Mouse (Mus musculus): Measurements from ENCODE around the gene Anks1b. TPM values are rescaled to one million over a fixed set of nuclear protein-coding genes. Genes with fewer than 3 reads are reported as not detected.
A peak's percentile ranks its signal among the peaks of the same experiment; 100 is the strongest.

Gene Anks1b
- polyA plus RNA-seq, 1 experiment from 2014 or later, result 0.84 TPM

GRCm38 (mm10) chr10:89855251-89855875, 17.9 kb upstream of the Anks1b start:
- Histone ChIP-seq H3K27me3 (ENCODE audit: control insufficient read depth, insufficient read depth, low read length) (no peaks in the 10 kb centered on the region), H3K9ac (ENCODE audit: low read depth, low read length) (no peak overlapping the region), H3K9me3 (replicated peaks; ENCODE audit: control insufficient read depth, low read length) (no peaks in the 10 kb centered on the region), H3K4me3 (ENCODE audit: low read depth, low read length) (no peak overlapping the region), H3K36me3 (ENCODE audit: control insufficient read depth, insufficient read depth, low read length) (no peaks in the 10 kb centered on the region), H3K27ac (ENCODE audit: low read depth, low read length) (no peak overlapping the region), H3K4me1 (ENCODE audit: control insufficient read depth, insufficient read depth, low read length) (no peaks in the 10 kb centered on the region), H3K4me2 (no peak overlapping the region)
- no peak for ATAC-seq (replicated peaks; ENCODE audit: insufficient number of reproducible peaks, low FRiP score, low TSS enrichment)
- 76% methylated on average over 5 of the region's 5 CpGs for WGBS (ENCODE audit: insufficient replicate concordance)

GRCm38 (mm10) chr10:89856286-89856685, 17.0 kb upstream of the Anks1b start:
- WGBS (ENCODE audit: insufficient replicate concordance), result 87% methylated on average over 7 of the region's 7 CpGs
- Histone ChIP-seq H3K9ac (ENCODE audit: low read depth, low read length) (no peak overlapping the region), H3K9me3 (replicated peaks; ENCODE audit: control insufficient read depth, low read length) (no peaks in the 10 kb centered on the region), H3K27ac (ENCODE audit: low read depth, low read length) (no peak overlapping the region), H3K4me2 (no peak overlapping the region), H3K36me3 (ENCODE audit: control insufficient read depth, insufficient read depth, low read length) (no peaks in the 10 kb centered on the region), H3K27me3 (ENCODE audit: control insufficient read depth, insufficient read depth, low read length) (no peaks in the 10 kb centered on the region), H3K4me3 (ENCODE audit: low read depth, low read length) (no peak overlapping the region), H3K4me1 (ENCODE audit: control insufficient read depth, insufficient read depth, low read length) (no peaks in the 10 kb centered on the region)
- ATAC-seq (replicated peaks; ENCODE audit: insufficient number of reproducible peaks, low FRiP score, low TSS enrichment), result no peak

- WGBS (ENCODE audit: insufficient replicate concordance), result 69% methylated on average over 4 of the region's 4 CpGs
- Histone ChIP-seq H3K36me3 (ENCODE audit: control insufficient read depth, insufficient read depth, low read length) (no peaks in the 10 kb centered on the region), H3K4me1 (ENCODE audit: control insufficient read depth, insufficient read depth, low read length) (0 out of 2 replicates have a peak, but pooled peaks cover under 1% of the 10 kb centered on the region), H3K27me3 (ENCODE audit: control insufficient read depth, insufficient read depth, low read length) (peaks cover 16% of the 10 kb centered on the region), H3K4me2 (no peak overlapping the region), H3K27ac (ENCODE audit: low read depth, low read length) (no peak overlapping the region), H3K9ac (ENCODE audit: low read depth, low read length) (no peak overlapping the region), H3K9me3 (replicated peaks; ENCODE audit: control insufficient read depth, low read length) (no peaks in the 10 kb centered on the region), H3K4me3 (ENCODE audit: low read depth, low read length) (no peak overlapping the region)
- ATAC-seq (replicated peaks; ENCODE audit: insufficient number of reproducible peaks, low FRiP score, low TSS enrichment), result no peak
These were observed 5.1 kb upstream of the Anks1b start for GRCm38 (mm10) chr10:89868211-89868610.

- Histone ChIP-seq H3K27ac (ENCODE audit: low read depth, low read length) (no peak overlapping the region), H3K36me3 (ENCODE audit: control insufficient read depth, insufficient read depth, low read length) (no peaks in the 10 kb centered on the region), H3K4me3 (ENCODE audit: low read depth, low read length) (no peak overlapping the region), H3K9me3 (replicated peaks; ENCODE audit: control insufficient read depth, low read length) (no peaks in the 10 kb centered on the region), H3K4me2 (no peak overlapping the region), H3K4me1 (ENCODE audit: control insufficient read depth, insufficient read depth, low read length) (0 out of 2 replicates have a peak, but pooled peaks cover 3% of the 10 kb centered on the region), H3K27me3 (ENCODE audit: control insufficient read depth, insufficient read depth, low read length) (peaks cover 21% of the 10 kb centered on the region), H3K9ac (ENCODE audit: low read depth, low read length) (no peak overlapping the region)
- no peak for ATAC-seq (replicated peaks; ENCODE audit: insufficient number of reproducible peaks, low FRiP score, low TSS enrichment)
- WGBS (ENCODE audit: insufficient replicate concordance), result 64% methylated on average over 3 of the region's 3 CpGs
These were observed 4.5 kb upstream of the Anks1b start for GRCm38 (mm10) chr10:89868836-89869235.

- no peak overlapping the region for H3K27ac ChIP-seq (ENCODE audit: low read depth, low read length)
- H3K9me3 ChIP-seq (replicated peaks; ENCODE audit: control insufficient read depth, low read length), result no peaks in the 10 kb centered on the region
- no peaks in the 10 kb centered on the region for H3K36me3 ChIP-seq (ENCODE audit: control insufficient read depth, insufficient read depth, low read length)
- H3K9ac ChIP-seq (ENCODE audit: low read depth, low read length), result peak overlapping the region; percentile 43; the same call in 1 of the 2 replicates
- peak overlapping the region; percentile 96 for H3K4me2 ChIP-seq
- ATAC-seq (replicated peaks; ENCODE audit: insufficient number of reproducible peaks, low FRiP score, low TSS enrichment), result peak; percentile 59; the same call in 1 of the 2 replicates
- peaks cover 29% of the 10 kb centered on the region for H3K27me3 ChIP-seq (ENCODE audit: control insufficient read depth, insufficient read depth, low read length)
- under 1% methylated on average over 34 of the region's 56 CpGs for WGBS (ENCODE audit: insufficient replicate concordance)
- H3K4me3 ChIP-seq (ENCODE audit: low read depth, low read length), result peak overlapping the region; percentile 60
- 0 out of 2 replicates have a peak, but pooled peaks cover 3% of the 10 kb centered on the region for H3K4me1 ChIP-seq (ENCODE audit: control insufficient read depth, insufficient read depth, low read length)
These were observed 686 bp upstream of the Anks1b start for GRCm38 (mm10) chr10:89872501-89873145.

GRCm38 (mm10) chr10:89874036-89874435, 727 bp downstream of the Anks1b start:
- ATAC-seq (replicated peaks; ENCODE audit: insufficient number of reproducible peaks, low FRiP score, low TSS enrichment), result no peak
- H3K4me3 ChIP-seq (ENCODE audit: low read depth, low read length), result peak overlapping the region; percentile 60; the same call in 1 of the 2 replicates
- no peak overlapping the region for H3K9ac ChIP-seq (ENCODE audit: low read depth, low read length)
- peak overlapping the region; percentile 96 for H3K4me2 ChIP-seq
- WGBS (ENCODE audit: insufficient replicate concordance), result 11% methylated on average over 8 of the region's 8 CpGs
- H3K36me3 ChIP-seq (ENCODE audit: control insufficient read depth, insufficient read depth, low read length), result no peaks in the 10 kb centered on the region
- 0 out of 2 replicates have a peak, but pooled peaks cover 3% of the 10 kb centered on the region for H3K4me1 ChIP-seq (ENCODE audit: control insufficient read depth, insufficient read depth, low read length)
- no peaks in the 10 kb centered on the region for H3K9me3 ChIP-seq (replicated peaks; ENCODE audit: control insufficient read depth, low read length)
- H3K27me3 ChIP-seq (ENCODE audit: control insufficient read depth, insufficient read depth, low read length), result peaks cover 29% of the 10 kb centered on the region
- H3K27ac ChIP-seq (ENCODE audit: low read depth, low read length), result no peak overlapping the region

GRCm38 (mm10) chr10:89883561-89883960, 10.3 kb downstream of the Anks1b start:
- no peaks in the 10 kb centered on the region for H3K9me3 ChIP-seq (replicated peaks; ENCODE audit: control insufficient read depth, low read length)
- H3K9ac ChIP-seq (ENCODE audit: low read depth, low read length), result no peak overlapping the region
- no peaks in the 10 kb centered on the region for H3K27me3 ChIP-seq (ENCODE audit: control insufficient read depth, insufficient read depth, low read length)
- no peaks in the 10 kb centered on the region for H3K4me1 ChIP-seq (ENCODE audit: control insufficient read depth, insufficient read depth, low read length)
- no peaks in the 10 kb centered on the region for H3K36me3 ChIP-seq (ENCODE audit: control insufficient read depth, insufficient read depth, low read length)
- 79% methylated on average over 8 of the region's 8 CpGs for WGBS (ENCODE audit: insufficient replicate concordance)
- no peak overlapping the region for H3K4me3 ChIP-seq (ENCODE audit: low read depth, low read length)
- no peak overlapping the region for H3K4me2 ChIP-seq
- H3K27ac ChIP-seq (ENCODE audit: low read depth, low read length), result no peak overlapping the region
- no peak for ATAC-seq (replicated peaks; ENCODE audit: insufficient number of reproducible peaks, low FRiP score, low TSS enrichment)

GRCm38 (mm10) chr10:89902720-89903337, 29.5 kb downstream of the Anks1b start:
- Histone ChIP-seq H3K36me3 (ENCODE audit: control insufficient read depth, insufficient read depth, low read length) (no peaks in the 10 kb centered on the region), H3K4me2 (no peak overlapping the region), H3K4me3 (ENCODE audit: low read depth, low read length) (no peak overlapping the region), H3K9me3 (replicated peaks; ENCODE audit: control insufficient read depth, low read length) (no peaks in the 10 kb centered on the region), H3K27ac (ENCODE audit: low read depth, low read length) (no peak overlapping the region), H3K4me1 (ENCODE audit: control insufficient read depth, insufficient read depth, low read length) (no peaks in the 10 kb centered on the region), H3K27me3 (ENCODE audit: control insufficient read depth, insufficient read depth, low read length) (no peaks in the 10 kb centered on the region), H3K9ac (ENCODE audit: low read depth, low read length) (no peak overlapping the region)
- no peak for ATAC-seq (replicated peaks; ENCODE audit: insufficient number of reproducible peaks, low FRiP score, low TSS enrichment)
- 72% methylated on average over 7 of the region's 7 CpGs for WGBS (ENCODE audit: insufficient replicate concordance)
